Mouse (Mus musculus): Measurements from ENCODE around the gene Rnf182.

Gene Rnf182

GRCm38 (mm10) chr13:43614667-43615066 is 843 bp upstream of the Rnf182 start:
- no peak for DNase-seq (ENCODE audit: low spot score in 2 of 2)

- DNase-seq (ENCODE audit: low spot score in 2 of 2), result no peak
Observed at GRCm38 (mm10) chr13:43615194-43615576, 325 bp upstream of the Rnf182 start.

- DNase-seq (ENCODE audit: low spot score in 2 of 2), result no peak
Observed at GRCm38 (mm10) chr13:43616551-43616950, 1.0 kb downstream of the Rnf182 start.

- DNase-seq (ENCODE audit: low spot score in 2 of 2), result no peak
Observed at GRCm38 (mm10) chr13:43619550-43620175, 4.2 kb downstream of the Rnf182 start.

- DNase-seq (ENCODE audit: low spot score in 2 of 2), result no peak
Observed at GRCm38 (mm10) chr13:43627922-43628321, 12.4 kb downstream of the Rnf182 start.

- DNase-seq (ENCODE audit: low spot score in 2 of 2), result no peak
Observed at GRCm38 (mm10) chr13:43629785-43630184, 14.3 kb downstream of the Rnf182 start.

- DNase-seq (ENCODE audit: low spot score in 2 of 2), result no peak
Observed at GRCm38 (mm10) chr13:43631266-43631665, 15.8 kb downstream of the Rnf182 start.

- DNase-seq (ENCODE audit: low spot score in 2 of 2), result no peak
Observed at GRCm38 (mm10) chr13:43633024-43633423, 17.5 kb downstream of the Rnf182 start.

GRCm38 (mm10) chr13:43637720-43638119 is 22.2 kb downstream of the Rnf182 start:
- DNase-seq (ENCODE audit: low spot score in 2 of 2), result no peak

- DNase-seq (ENCODE audit: low spot score in 2 of 2), result no peak
Observed at GRCm38 (mm10) chr13:43644991-43645390, 29.5 kb downstream of the Rnf182 start.

- DNase-seq (ENCODE audit: low spot score in 2 of 2), result no peak
Observed at GRCm38 (mm10) chr13:43648556-43648955, 33.0 kb downstream of the Rnf182 start.

GRCm38 (mm10) chr13:43651277-43651676 is 35.8 kb downstream of the Rnf182 start:
- DNase-seq (ENCODE audit: low spot score in 2 of 2), result no peak

GRCm38 (mm10) chr13:43654091-43654490 is 38.6 kb downstream of the Rnf182 start:
- no peak for DNase-seq (ENCODE audit: low spot score in 2 of 2)

- no peak for DNase-seq (ENCODE audit: low spot score in 2 of 2)
Observed at GRCm38 (mm10) chr13:43663225-43663624, 47.7 kb downstream of the Rnf182 start.

GRCm38 (mm10) chr13:43666130-43666529 is 50.6 kb downstream of the Rnf182 start:
- DNase-seq (ENCODE audit: low spot score in 2 of 2), result no peak

- DNase-seq (ENCODE audit: low spot score in 2 of 2), result no peak
Observed at GRCm38 (mm10) chr13:43666920-43667319, 51.4 kb downstream of the Rnf182 start.

- no peak for DNase-seq (ENCODE audit: low spot score in 2 of 2)
Observed at GRCm38 (mm10) chr13:43677159-43677882, 61.8 kb downstream of the Rnf182 start.

- no peak for DNase-seq (ENCODE audit: low spot score in 2 of 2)
Observed at GRCm38 (mm10) chr13:43677883-43678244, 62.4 kb downstream of the Rnf182 start.

- DNase-seq (ENCODE audit: low spot score in 2 of 2), result no peak
Observed at GRCm38 (mm10) chr13:43684499-43684994, 69.0 kb downstream of the Rnf182 start.

- DNase-seq (ENCODE audit: low spot score in 2 of 2), result no peak
Observed at GRCm38 (mm10) chr13:43688065-43688464, 72.6 kb downstream of the Rnf182 start.

- no peak for DNase-seq (ENCODE audit: low spot score in 2 of 2)
Observed at GRCm38 (mm10) chr13:43691755-43692154, 76.2 kb downstream of the Rnf182 start.

GRCm38 (mm10) chr13:43695521-43695920 is 80.0 kb downstream of the Rnf182 start:
- DNase-seq (ENCODE audit: low spot score in 2 of 2), result no peak

GRCm38 (mm10) chr13:43696011-43696410 is 80.5 kb downstream of the Rnf182 start:
- DNase-seq (ENCODE audit: low spot score in 2 of 2), result no peak

Data from frontal cortex, postnatal 25 days (tissue).